Mouse (Mus musculus) G1E-ER4 (cell line): ENCODE data around the gene Tmem240. TPM values are rescaled to one million over a fixed set of nuclear protein-coding genes. Genes with fewer than 3 reads are reported as not detected.

Experiments
- GATA1 ChIP-seq: IDR thresholded peaks from one replicate; pipeline ENCODE4 v1.8.0; 2012; ENCODE audit warnings: low read length, inconsistent platforms
- polyA plus RNA-seq: library from polyadenylated mRNA; stranded (reverse); fragments of >175 nt; gene quantifications from 2 replicates; pipeline ENCODE4 v1.2.3, GENCODE M21; 2012

Gene Tmem240
- polyA plus RNA-seq, 1 experiment: 0.79 TPM

- TF ChIP-seq GATA1: no peak
These were observed 42.2 kb downstream of the Tmem240 start for GRCm38 (mm10) chr4:155776704-155777335.

- TF ChIP-seq GATA1: no peak
These were observed 43.2 kb downstream of the Tmem240 start for GRCm38 (mm10) chr4:155777816-155778215.

- TF ChIP-seq GATA1: no peak
These were observed 44.9 kb downstream of the Tmem240 start for GRCm38 (mm10) chr4:155779498-155779897.

- no peak for TF ChIP-seq GATA1
These were observed 46.3 kb downstream of the Tmem240 start for GRCm38 (mm10) chr4:155780895-155781294.

- TF ChIP-seq GATA1: no peak
These were observed 49.0 kb downstream of the Tmem240 start for GRCm38 (mm10) chr4:155783486-155784080.

GRCm38 (mm10) chr4:155784081-155784701, 49.6 kb downstream of the Tmem240 start:
- no peak for TF ChIP-seq GATA1

- no peak for TF ChIP-seq GATA1
These were observed 50.6 kb downstream of the Tmem240 start for GRCm38 (mm10) chr4:155785246-155785645.

GRCm38 (mm10) chr4:155785819-155786218, 51.2 kb downstream of the Tmem240 start, which contains the start of gene Tmem88b:
Tmem88b (minus strand) TSS chr4:155785874.
- TF ChIP-seq GATA1: no peak

- TF ChIP-seq GATA1: no peak
These were observed 53.7 kb downstream of the Tmem240 start for GRCm38 (mm10) chr4:155788300-155788699.

GRCm38 (mm10) chr4:155790021-155790489, 55.5 kb downstream of the Tmem240 start, which contains the start of gene Ankrd65:
Ankrd65 (plus strand) TSS chr4:155790439.
- TF ChIP-seq GATA1: no peak

Other genes with a start within 250 kb of the Tmem240 start
- gene Gnb1, start 243.4 kb upstream of the Tmem240 start, polyA plus RNA-seq: 30.2 and 42.8 TPM in 2 replicates
- gene Nadk, start 172.4 kb upstream of the Tmem240 start, polyA plus RNA-seq: 69.0 and 74.8 TPM in 2 replicates
- 2.6 TPM in 2 replicates for gene Slc35e2, start 133.4 kb upstream of the Tmem240 start, polyA plus RNA-seq
- gene Cdk11b, start 109.9 kb upstream of the Tmem240 start, polyA plus RNA-seq: 112 and 114 TPM in 2 replicates
- not detected in 2 replicates for gene Gm10563, start 89.4 kb upstream of the Tmem240 start, polyA plus RNA-seq
- 0.08 and 0.09 TPM in 2 replicates for gene Mmp23, start 81.4 kb upstream of the Tmem240 start, polyA plus RNA-seq
- gene Mib2, start 65.6 kb upstream of the Tmem240 start, polyA plus RNA-seq: 32.9 and 34.2 TPM in 2 replicates
- not detected in 2 replicates for gene Fndc10, start 40.5 kb upstream of the Tmem240 start, polyA plus RNA-seq
- 50.1 and 52.0 TPM in 2 replicates for gene Ssu72, start 30.0 kb upstream of the Tmem240 start, polyA plus RNA-seq
- 83.6 and 88.5 TPM in 2 replicates for gene Atad3a, start 26.3 kb downstream of the Tmem240 start, polyA plus RNA-seq
- 0.16 and 0.17 TPM in 2 replicates for gene Vwa1, start 39.9 kb downstream of the Tmem240 start, polyA plus RNA-seq
- gene Tmem88b, start 51.1 kb downstream of the Tmem240 start, polyA plus RNA-seq: 0.02 and 0.06 TPM in 2 replicates
- not detected in 2 replicates for gene Ankrd65, start 55.6 kb downstream of the Tmem240 start, polyA plus RNA-seq
- 21.2 and 27.9 TPM in 2 replicates for gene Mrpl20, start 68.1 kb downstream of the Tmem240 start, polyA plus RNA-seq
- 41.7 and 52.9 TPM in 2 replicates for gene Ccnl2, start 77.7 kb downstream of the Tmem240 start, polyA plus RNA-seq
- 258 and 358 TPM in 2 replicates for gene Aurkaip1, start 96.5 kb downstream of the Tmem240 start, polyA plus RNA-seq
- gene Mxra8, start 104.9 kb downstream of the Tmem240 start, polyA plus RNA-seq: 0.04 and 0.12 TPM in 2 replicates
- 78.6 and 89.0 TPM in 2 replicates for gene Dvl1, start 112.6 kb downstream of the Tmem240 start, polyA plus RNA-seq
- gene Tas1r3, start 128.6 kb downstream of the Tmem240 start, polyA plus RNA-seq: 0.02 and 0.03 TPM in 2 replicates
- gene Cptp, start 134.6 kb downstream of the Tmem240 start, polyA plus RNA-seq: 1.7 and 8.0 TPM in 2 replicates
- gene Ints11, start 134.7 kb downstream of the Tmem240 start, polyA plus RNA-seq: 22.3 and 26.6 TPM in 2 replicates
- gene Pusl1, start 157.0 kb downstream of the Tmem240 start, polyA plus RNA-seq: 266 and 325 TPM in 2 replicates
- gene Acap3, start 157.0 kb downstream of the Tmem240 start, polyA plus RNA-seq: 37.5 and 47.6 TPM in 2 replicates
- gene Ube2j2, start 209.0 kb downstream of the Tmem240 start, polyA plus RNA-seq: 179 and 243 TPM in 2 replicates
- 78.3 and 111 TPM in 2 replicates for gene C1qtnf12, start 227.5 kb downstream of the Tmem240 start, polyA plus RNA-seq